Mouse (Mus musculus): ENCODE results near the gene Pmpcb.
A peak's percentile ranks its signal among the peaks of the same experiment; 100 is the strongest.
"Not testable (repeated sequence)": the region's sequence is repeated elsewhere in the genome, so short reads cannot be mapped to it uniquely, and the experiment has no call there.

Pmpcb gene

GRCm38 (mm10) chr5:21736956-21737585, at the start of gene Pmpcb:
Gene Pmpcb (plus strand): TSS chr5:21737141.
- peak; percentile 90 to 91 for DNase-seq

GRCm38 (mm10) chr5:21692230-21692629, 44.7 kb upstream of the Pmpcb start:
- DNase-seq = no peak

GRCm38 (mm10) chr5:21693372-21693870, 43.5 kb upstream of the Pmpcb start:
- no peak for DNase-seq

GRCm38 (mm10) chr5:21694854-21695490, 42.0 kb upstream of the Pmpcb start:
- DNase-seq = no peak

- not testable (repeated sequence) for DNase-seq
These were observed 37.4 kb upstream of the Pmpcb start for GRCm38 (mm10) chr5:21699555-21699954.

- no peak for DNase-seq
These were observed 36.6 kb upstream of the Pmpcb start for GRCm38 (mm10) chr5:21700272-21700821.

- no peak for DNase-seq
These were observed 36.0 kb upstream of the Pmpcb start for GRCm38 (mm10) chr5:21700934-21701333.

- DNase-seq = peak; percentile 100
These were observed 35.5 kb upstream of the Pmpcb start, which contains the start of gene Napepld for GRCm38 (mm10) chr5:21701351-21702008. Gene Napepld (minus strand): TSS chr5:21701396.

GRCm38 (mm10) chr5:21702009-21702364, 35.0 kb upstream of the Pmpcb start:
- no peak for DNase-seq

GRCm38 (mm10) chr5:21702873-21703475, 34.0 kb upstream of the Pmpcb start:
- DNase-seq = no peak

GRCm38 (mm10) chr5:21703708-21704107, 33.2 kb upstream of the Pmpcb start:
- no peak for DNase-seq

GRCm38 (mm10) chr5:21706546-21706945, 30.4 kb upstream of the Pmpcb start:
- DNase-seq = no peak

GRCm38 (mm10) chr5:21708011-21708410, 28.9 kb upstream of the Pmpcb start:
- not testable (repeated sequence) for DNase-seq

GRCm38 (mm10) chr5:21712127-21712715, 24.7 kb upstream of the Pmpcb start:
- no peak for DNase-seq

GRCm38 (mm10) chr5:21714447-21714846, 22.5 kb upstream of the Pmpcb start:
- DNase-seq = no peak

- no peak for DNase-seq
These were observed 19.7 kb upstream of the Pmpcb start for GRCm38 (mm10) chr5:21717165-21717715.

GRCm38 (mm10) chr5:21718546-21718945, 18.4 kb upstream of the Pmpcb start:
- no peak for DNase-seq

- DNase-seq = no peak
These were observed 17.7 kb upstream of the Pmpcb start for GRCm38 (mm10) chr5:21719209-21719608.

- no peak for DNase-seq
These were observed 12.5 kb upstream of the Pmpcb start for GRCm38 (mm10) chr5:21724427-21724826.

- no peak for DNase-seq
These were observed 12.1 kb upstream of the Pmpcb start for GRCm38 (mm10) chr5:21724872-21725271.

- DNase-seq = no peak
These were observed 7.8 kb upstream of the Pmpcb start for GRCm38 (mm10) chr5:21729107-21729506.

GRCm38 (mm10) chr5:21732177-21732911, 4.6 kb upstream of the Pmpcb start:
- no peak for DNase-seq
